ENCODE assay signal across 8 mouse cellular contexts in genomic region chr11:119186989-119187799, GRCm38 (mm10). TPM values are rescaled to one million over a fixed set of nuclear protein-coding genes. Genes with fewer than 3 reads are reported as not detected.
DNase-seq lines count a peak whose midpoint lies in the region; ATAC-seq and TF ChIP-seq lines count a peak whose summit lies in the region.

No protein-coding gene starts in this region.

- peak; percentile 84 for TF ChIP-seq CTCF in spleen, adult 2 months (IDR thresholded peaks at IDR 0.05; ENCODE audit: extremely low read depth, insufficient read depth, insufficient read length, insufficient replicate concordance)

- no peak overlapping the region for H3K9ac ChIP-seq in liver, embryonic 12.5 days
- no peak overlapping the region; the same call in 1 of the 2 replicates for H3K9ac ChIP-seq in midbrain, embryonic 14.5 days (replicated peaks; ENCODE audit: low read length)

- DNase-seq in liver, result peak; percentile 63
- DNase-seq in cerebellum, postnatal 10 days, result peak; percentile 90 to 93
- DNase-seq in frontal cortex, postnatal 25 days (ENCODE audit: low spot score in 2 of 2), result peak; percentile 50
- DNase-seq in left cerebral cortex, postnatal 4 days, result peak; percentile 87
- peak; percentile 89 for DNase-seq in midbrain, embryonic 14.5 days
- peak; percentile 41 to 67 for DNase-seq in spleen, adult 2 months (ENCODE audit: low read depth in 1 of 2, low spot score in 2 of 2)

- H3K36me3 ChIP-seq in liver, embryonic 12.5 days, result no peaks in the 10 kb centered on the region
- H3K36me3 ChIP-seq in midbrain, embryonic 14.5 days (ENCODE audit: control insufficient read depth, insufficient read depth, low read length), result no peaks in the 10 kb centered on the region
- H3K36me3 ChIP-seq in spleen, adult 2 months (ENCODE audit: control insufficient read depth, insufficient read depth, low read length), result no peaks in the 10 kb centered on the region

- no peaks in the 10 kb centered on the region for H3K9me3 ChIP-seq in liver, embryonic 12.5 days (replicated peaks)
- H3K9me3 ChIP-seq in midbrain, embryonic 14.5 days (ENCODE audit: control insufficient read depth, low read length), result no peaks in the 10 kb centered on the region

- no peak overlapping the region for H3K27ac ChIP-seq in liver, embryonic 12.5 days
- 0 out of 2 replicates have a peak overlapping the region, but pooled peaks have one; percentile 9 for H3K27ac ChIP-seq in midbrain, embryonic 14.5 days (replicated peaks; ENCODE audit: low read depth, low read length)
- no peak overlapping the region for H3K27ac ChIP-seq in spleen, adult 2 months (ENCODE audit: insufficient read depth, low read length)

- H3K4me1 ChIP-seq in liver, embryonic 12.5 days, result peaks cover 13% of the 10 kb centered on the region; the same call in 1 of the 2 replicates
- peaks cover 34% of the 10 kb centered on the region for H3K4me1 ChIP-seq in midbrain, embryonic 14.5 days (ENCODE audit: control insufficient read depth, insufficient read depth, low read length)
- H3K4me1 ChIP-seq in spleen, adult 2 months (ENCODE audit: control insufficient read depth, insufficient read depth, insufficient read length), result peaks cover 17% of the 10 kb centered on the region; the same call in 1 of the 2 replicates

- 49% methylated on average over 25 of the region's 25 CpGs for WGBS in liver, embryonic 12.5 days (ENCODE audit: insufficient replicate concordance)
- 49% methylated on average over 25 of the region's 25 CpGs for WGBS in midbrain, embryonic 14.5 days
- WGBS in spleen, adult 2 months, result 38% methylated on average over 25 of the region's 25 CpGs

- ATAC-seq in liver, embryonic 12.5 days, result no peak
- peak; percentile 64 for ATAC-seq in inflammation-experienced regulatory T-cells, adult 6 months
- no peak for ATAC-seq in midbrain, embryonic 14.5 days (ENCODE audit: low FRiP score, low TSS enrichment)

- H3K4me2 ChIP-seq in liver, embryonic 12.5 days, result no peak overlapping the region
- H3K4me2 ChIP-seq in midbrain, embryonic 14.5 days (ENCODE audit: low read length), result no peak overlapping the region

- intact Hi-C loops in left cerebral cortex, postnatal 4 days (cut with DNase I), result no loop called here

- no peak for TF ChIP-seq POLR2A in spleen, adult 2 months (IDR thresholded peaks at IDR 0.05; ENCODE audit: low read depth, low read length)

- 0 out of 2 replicates have a peak, but pooled peaks cover 6% of the 10 kb centered on the region for H3K27me3 ChIP-seq in liver, embryonic 12.5 days (replicated peaks)
- no peaks in the 10 kb centered on the region for H3K27me3 ChIP-seq in midbrain, embryonic 14.5 days (ENCODE audit: control insufficient read depth, insufficient read depth, low read length)
- H3K27me3 ChIP-seq in spleen, adult 2 months (ENCODE audit: control insufficient read depth, insufficient read depth, low read length), result no peaks in the 10 kb centered on the region

- H3K4me3 ChIP-seq in liver, embryonic 12.5 days, result no peak overlapping the region
- H3K4me3 ChIP-seq in midbrain, embryonic 14.5 days (replicated peaks; ENCODE audit: low read depth, low read length), result no peak overlapping the region
- no peak overlapping the region for H3K4me3 ChIP-seq in spleen, adult 2 months (ENCODE audit: extremely low read depth, insufficient read depth, insufficient read length)

RNA-seq across cellular contexts. Expression of gene Tbc1d16, which starts 41.1 kb away (rescaled TPM):
- 1.8 and 2.0 TPM in 2 replicates for polyA plus RNA-seq in liver, embryonic 12.5 days (2016; fragmentation: Nextera tagmentation; extraction: Ambion mirVana)
- under 1 TPM; 0.20 to 0.55 (median 0.33) TPM for polyA plus RNA-seq in inflammation-experienced regulatory T-cells, adult 6 months (2017; shearing (Covaris generic))
- 100 to 1,000 TPM; 217 to 222 TPM for total RNA-seq in left cerebral cortex, postnatal 4 days (2021)
- polyA plus RNA-seq in midbrain, embryonic 14.5 days (2014; fragmentation: Nextera tagmentation; extraction: Ambion mirVana), result 36.1 and 41.1 TPM in 2 replicates
- 3.9 and 4.6 TPM in 2 replicates for polyA plus RNA-seq in spleen, adult 2 months (2012; rRNA removed)

RNA-seq across cellular contexts. Expression of gene Ccdc40, which starts 41.2 kb away (rescaled TPM):
- 1.8 and 2.4 TPM in 2 replicates for polyA plus RNA-seq in liver, embryonic 12.5 days (2016; fragmentation: Nextera tagmentation; extraction: Ambion mirVana)
- 1 to 10 TPM; 1.6 to 4.2 (median 3.3) TPM for polyA plus RNA-seq in inflammation-experienced regulatory T-cells, adult 6 months (2017; shearing (Covaris generic))
- total RNA-seq in left cerebral cortex, postnatal 4 days (2021), result 1 to 10 TPM; 7.3 to 8.5 TPM
- polyA plus RNA-seq in midbrain, embryonic 14.5 days (2014; fragmentation: Nextera tagmentation; extraction: Ambion mirVana), result 12.2 and 13.3 TPM in 2 replicates
- polyA plus RNA-seq in spleen, adult 2 months (2012; rRNA removed), result 0.47 TPM in 2 replicates
